Mouse (Mus musculus) mouse trophoblast stem cell (cell line): ENCODE data around the gene Mgst3.
"Not testable (repeated sequence)": the region's sequence is repeated elsewhere in the genome, so short reads cannot be mapped to it uniquely, and the experiment has no call there.

Source experiments
- in situ Hi-C, 2 experiments: fragments of 300-500 bp; cut with MseI, MboI; formaldehyde crosslinking; loops; 2 replicates in 1 of 2; 3 replicates in 1 of 2; pipeline ENCODE4 v1.15.1; 2025

Gene Mgst3

DNA sequence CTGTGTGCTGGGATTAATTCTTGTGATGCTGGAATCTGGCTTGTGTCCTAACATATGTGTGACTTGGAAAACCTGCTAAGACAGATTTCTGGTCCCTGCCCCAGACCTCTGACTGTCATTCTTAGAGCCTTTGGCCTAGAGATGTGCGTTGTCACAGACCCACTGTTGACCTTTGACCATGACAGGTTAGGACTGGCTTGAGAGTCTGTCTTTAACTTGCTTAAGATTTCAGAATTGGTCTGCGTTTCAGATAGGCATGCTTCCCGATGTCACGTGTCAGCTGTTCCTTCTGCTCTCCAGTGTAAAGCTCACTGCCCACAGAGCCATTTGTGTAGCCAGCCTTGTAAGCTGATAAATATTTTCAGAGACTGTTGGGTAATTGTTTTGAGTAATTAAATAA, 30.8 kb downstream of the Mgst3 start:
- in situ Hi-C loops: no loop called here

DNA sequence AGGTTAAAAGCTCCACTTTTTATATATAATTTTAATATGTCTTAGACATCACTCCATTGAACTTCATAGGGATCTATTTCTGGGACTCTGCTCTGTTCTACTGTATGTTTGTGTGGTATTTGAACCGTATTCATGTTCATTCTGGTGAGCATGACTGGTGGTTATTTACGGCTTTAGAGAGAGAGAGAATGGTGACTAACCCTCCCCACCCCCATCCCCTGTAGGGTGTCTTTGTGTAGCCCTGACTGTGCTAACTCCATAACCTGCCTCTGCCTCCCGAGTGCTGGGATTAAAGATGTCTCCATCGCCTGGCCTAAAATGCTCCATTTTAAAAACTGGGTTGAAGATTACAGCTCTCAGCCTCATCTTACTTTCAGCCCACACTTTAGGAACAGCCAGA, 33.4 kb downstream of the Mgst3 start:
- in situ Hi-C loops: no loop called here

DNA sequence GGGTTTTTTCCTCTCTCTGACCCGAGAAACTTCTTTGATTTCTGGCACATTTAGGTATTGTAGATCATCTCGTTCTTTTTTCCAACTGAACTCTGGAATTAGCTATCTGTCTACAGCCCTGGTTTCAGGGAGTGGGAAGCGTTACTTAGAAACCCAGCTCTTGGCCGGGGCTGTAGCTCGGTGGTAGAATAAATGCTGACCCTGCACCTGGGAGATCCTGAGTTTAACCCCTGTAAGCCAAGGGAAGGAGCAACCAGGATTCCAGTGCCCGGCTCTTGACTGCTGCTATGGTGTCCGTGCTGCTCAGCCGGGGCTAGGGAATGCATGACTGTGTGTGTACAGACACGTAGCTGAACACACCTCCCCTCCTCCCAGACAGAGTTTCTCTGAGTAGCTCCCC, 34.9 kb downstream of the Mgst3 start:
- in situ Hi-C loops: no loop called here

DNA sequence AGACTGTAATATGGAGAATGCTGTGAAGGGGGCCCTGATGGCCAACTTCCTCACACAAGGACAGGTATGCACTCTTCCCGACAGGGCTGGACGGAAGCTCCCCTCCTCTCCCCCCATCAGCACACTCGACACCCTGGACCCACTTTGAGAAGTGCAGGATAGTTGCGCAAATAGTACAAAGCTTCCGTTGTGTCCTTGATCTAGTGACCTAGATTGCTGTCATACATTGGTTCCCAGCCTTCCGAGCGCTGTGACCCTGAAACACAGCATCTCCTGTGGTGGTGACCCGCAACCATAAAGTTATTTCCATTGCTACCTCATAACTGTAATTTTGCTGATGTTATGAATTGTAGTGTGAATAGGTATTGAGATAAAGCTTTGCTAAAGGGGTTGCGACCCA, 36.3 kb downstream of the Mgst3 start:
- in situ Hi-C loops: no loop called here

DNA sequence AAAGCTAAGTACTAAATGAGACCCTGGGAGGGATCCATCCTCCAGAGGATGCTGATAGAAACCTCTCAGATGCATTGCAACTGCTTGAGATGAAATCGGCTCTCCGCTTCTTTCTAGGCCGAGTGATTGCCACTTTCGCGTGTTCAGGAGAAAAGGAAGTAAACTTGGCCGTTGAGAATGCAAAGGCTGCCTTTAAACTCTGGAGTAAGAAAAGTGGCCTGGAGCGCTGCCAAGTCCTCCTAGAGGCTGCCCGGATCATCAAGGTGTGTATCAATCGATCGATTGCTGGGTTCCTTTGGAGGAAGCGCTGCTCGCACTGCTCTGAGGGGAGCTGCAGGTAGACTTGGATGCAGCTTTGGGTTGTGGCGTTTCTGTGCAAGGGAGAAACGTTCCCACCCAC, 41.2 kb downstream of the Mgst3 start:
- in situ Hi-C loops: no loop called here

DNA sequence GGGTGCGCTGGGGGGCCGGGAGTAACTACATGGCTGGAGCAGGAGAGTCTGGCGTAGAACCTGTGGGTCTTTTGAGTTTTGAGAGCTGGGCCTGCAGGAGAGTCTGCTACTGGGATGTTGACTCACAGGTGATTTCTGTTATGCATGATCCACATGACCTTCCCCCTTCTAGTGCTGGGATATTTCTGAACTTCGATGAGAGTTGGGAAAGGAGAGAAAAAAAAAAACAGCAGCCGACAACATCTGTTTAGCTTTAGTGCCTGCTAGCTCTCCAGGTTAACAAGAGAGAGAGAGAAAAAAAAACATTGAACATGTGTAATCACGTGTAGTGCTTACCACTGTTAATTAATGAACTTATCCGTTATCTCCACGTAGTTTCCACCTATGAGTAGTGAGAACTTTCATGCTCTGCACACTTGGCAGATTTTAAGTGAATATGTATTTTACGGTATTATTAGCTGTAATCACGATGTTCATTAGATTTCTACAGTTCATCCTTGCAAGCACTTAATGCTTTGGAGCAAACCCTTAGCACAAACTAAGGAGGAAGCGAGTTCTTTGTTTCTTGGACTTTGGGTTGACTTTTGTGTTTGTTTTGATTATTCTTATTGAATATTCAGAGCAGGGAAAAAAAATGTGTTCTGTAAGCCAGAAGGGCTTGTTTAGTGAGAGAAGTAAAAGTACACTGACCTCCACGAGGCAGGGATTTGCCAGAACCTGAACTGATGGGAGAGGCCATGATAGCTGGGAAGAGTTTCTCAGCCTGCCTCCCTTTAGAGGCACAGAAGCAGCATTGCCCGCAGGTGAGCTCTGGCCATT, 42.8 kb downstream of the Mgst3 start:
- in situ Hi-C loops: no loop called here

DNA sequence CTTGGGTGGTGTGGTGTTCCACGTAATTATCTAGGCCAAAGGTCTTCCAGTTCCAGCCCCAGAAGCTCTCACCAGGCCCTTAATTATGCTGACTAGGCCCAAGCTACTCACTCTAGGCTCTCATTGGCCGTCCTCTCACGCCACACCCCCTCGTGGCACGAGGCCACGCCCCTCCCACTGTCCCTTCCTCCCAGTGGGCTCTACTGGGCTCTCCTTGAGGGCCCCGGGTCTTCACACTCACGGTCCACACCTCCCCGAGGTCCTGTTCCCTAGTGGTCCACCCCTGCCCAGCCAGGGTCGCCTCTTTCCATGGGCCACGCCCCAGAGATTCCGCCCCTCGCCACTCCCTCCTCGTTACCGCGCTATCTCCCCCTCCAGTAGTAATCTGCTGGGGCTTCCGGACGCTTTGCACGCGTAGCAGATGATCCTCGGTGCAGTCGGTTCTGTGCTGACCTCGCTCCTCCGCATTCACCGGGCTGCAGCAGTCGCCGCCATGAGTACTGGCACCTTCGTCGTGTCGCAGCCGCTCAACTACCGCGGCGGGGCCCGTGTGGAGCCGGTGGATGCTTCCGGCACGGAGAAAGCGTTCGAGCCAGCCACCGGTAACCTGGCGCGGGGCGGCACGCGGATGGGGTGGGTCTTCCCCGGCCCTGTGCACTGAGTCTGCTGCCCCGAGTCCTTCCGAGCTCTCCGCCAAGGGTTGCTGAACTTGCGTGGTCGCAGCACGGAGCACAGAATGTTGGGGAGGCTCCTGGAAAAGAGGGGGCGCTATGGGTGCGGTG, 43.6 kb downstream of the Mgst3 start, which contains the start of gene Aldh9a1:
Gene Aldh9a1, plus strand, starts transcription at position 177 of the 782 bp plus-strand sequence.
- in situ Hi-C loops: no loop called here

DNA sequence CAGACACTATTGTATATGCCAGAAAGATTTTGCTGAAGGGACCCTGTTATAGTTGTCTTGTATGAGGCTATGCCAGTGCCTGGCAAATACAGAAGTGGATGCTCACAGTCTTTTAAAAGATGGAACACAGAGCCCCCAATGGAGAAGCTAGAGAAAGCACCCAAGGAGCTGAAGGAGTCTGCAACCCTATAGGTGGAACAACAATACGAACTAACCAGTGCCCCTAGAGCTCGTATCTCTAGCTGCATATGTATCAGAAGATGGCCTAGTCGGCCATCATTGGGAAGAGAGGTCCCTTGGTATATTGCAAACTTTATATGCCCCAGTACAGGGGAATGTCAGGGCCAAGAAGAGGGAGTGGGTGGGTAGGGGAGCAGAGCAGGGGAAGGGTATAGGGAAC, 44.4 kb downstream of the Mgst3 start:
- in situ Hi-C loops: not testable (repeated sequence)

DNA sequence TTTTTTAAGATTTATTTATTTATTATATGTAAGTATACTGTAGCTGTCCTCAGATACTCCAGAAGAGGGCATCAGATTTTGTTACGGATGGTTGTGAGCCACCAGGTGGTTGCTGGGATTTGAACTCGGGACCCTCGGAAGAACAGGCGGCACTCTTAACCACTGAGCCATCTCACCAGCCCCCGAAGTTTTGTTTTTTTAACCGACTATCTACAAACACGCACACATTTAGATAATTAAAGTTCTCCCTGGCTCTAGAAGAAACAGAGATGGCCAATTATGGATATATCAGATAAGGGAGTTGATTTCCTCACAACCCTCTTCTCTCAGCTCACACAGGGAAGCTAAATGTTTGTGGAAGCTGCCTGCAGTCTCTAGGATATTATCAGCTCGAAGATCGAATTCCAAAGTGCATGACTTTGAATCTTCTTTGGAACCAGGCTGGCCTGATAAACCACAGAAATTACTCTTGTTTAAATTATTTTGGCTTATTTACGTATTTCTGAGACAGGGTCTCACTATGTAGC, 47.6 kb downstream of the Mgst3 start:
- in situ Hi-C loops: not testable (repeated sequence)

DNA sequence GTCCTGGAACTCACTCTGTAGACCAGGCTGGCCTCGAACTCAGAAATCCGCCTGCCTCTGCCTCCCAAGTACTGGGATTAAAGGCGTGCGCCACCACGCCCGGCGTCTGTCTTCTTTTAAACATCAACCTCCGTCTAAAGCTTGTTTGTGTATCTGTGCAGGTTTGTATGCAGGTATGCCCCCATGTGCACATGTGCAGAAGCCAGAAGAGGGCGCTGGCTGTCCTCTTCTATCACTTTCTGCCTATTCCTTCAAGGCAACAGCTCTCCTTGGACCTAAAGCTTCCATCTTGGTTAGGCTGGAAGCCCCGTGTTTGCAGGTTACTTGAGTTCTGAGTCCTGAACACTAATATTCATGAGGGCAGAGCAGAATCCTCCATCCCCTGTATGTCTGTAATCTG, 50.8 kb downstream of the Mgst3 start:
- in situ Hi-C loops: no loop called here

DNA sequence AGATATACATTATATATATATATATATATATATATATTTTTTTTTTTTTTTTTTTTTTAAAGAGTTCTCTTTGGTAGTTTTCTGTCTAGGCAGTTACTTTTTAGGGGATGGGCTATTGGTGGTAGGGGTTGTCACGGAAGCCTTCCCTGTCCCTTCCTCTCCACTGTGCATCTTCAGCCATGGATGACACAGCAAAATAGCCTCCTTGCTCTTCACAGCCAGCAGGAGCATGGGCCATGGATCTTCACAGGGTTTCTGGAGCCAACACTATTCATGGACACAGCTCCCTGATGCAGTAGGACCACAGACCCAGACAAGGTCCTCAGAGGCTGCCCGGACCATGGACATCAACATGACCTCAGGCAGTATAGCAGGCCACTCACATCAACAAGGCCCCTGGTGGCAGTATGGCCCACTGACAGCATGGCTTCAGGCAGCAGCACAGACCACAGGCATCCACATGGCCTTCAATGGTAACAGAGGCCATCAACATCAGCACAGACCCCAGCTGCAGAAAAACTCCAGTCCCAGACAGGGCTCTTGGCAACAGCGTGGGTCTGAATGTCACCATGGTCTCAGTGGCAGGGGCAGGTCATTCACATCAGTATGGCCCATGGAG, 52.6 kb downstream of the Mgst3 start:
- in situ Hi-C loops: no loop called here

DNA sequence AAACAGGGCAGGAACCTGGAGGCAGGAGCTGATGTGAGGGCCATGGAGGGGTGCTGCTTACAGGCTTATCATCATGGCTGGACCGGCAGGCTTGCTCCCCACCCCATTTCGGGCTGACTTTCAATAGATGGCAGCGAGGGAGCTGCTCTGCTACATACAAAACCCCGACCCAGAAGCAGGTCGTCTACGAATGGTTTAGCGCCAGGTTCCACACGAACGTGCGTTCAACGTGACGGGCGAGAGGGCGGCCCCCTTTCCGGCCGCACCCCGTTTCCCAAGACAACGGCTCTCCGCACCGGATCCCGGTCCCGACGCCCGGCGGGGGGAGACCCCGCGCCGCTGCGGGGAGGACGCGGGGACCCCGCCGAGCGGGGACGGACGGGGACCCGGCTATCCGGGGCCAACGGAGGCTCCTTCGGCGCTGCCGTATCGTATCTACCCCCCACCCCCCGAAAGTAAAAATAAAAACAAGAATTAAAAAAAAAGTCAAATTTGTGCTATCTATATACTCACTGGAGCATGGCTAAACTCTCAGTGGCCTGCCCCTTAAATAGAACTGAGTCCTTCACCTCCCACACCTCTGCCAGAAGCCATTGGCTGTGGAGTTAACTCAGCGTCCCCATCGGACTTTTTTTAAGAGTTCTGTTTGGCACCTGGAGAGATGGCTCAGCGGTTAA, 53.4 kb downstream of the Mgst3 start:
- in situ Hi-C loops: no loop called here

DNA sequence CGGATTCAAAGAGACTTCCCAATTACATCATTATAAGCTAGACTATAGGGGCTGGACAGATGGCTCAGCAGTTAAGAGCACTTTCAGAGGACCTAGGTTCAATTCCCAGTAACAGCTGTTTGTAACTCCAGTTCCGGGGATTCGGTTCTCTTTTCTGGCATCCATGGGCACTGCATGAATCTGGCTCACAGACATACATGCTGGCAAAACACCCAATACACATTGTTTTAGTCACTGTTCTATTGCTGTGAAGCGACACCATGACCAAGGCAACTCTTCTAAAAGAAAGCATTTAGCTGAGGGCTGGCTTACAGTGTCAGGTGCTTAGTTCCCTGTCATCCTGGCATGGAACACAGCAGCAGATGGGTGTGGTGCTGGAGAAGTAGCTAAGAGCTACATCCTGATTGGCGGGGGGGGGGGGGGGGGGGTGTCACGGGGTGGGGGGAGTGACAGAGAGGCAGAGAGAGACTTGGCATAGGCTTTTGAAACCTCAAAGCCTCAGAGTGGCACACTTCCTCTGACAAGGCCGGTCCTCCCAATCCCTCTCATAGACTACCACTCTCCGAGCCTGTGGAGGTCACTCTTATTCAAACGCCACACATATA, 54.4 kb downstream of the Mgst3 start:
- in situ Hi-C loops: loop anchor here (10.0 kb wide), 1 partner anchor 114 kb away; no protein-coding TSS in a partner anchor

DNA sequence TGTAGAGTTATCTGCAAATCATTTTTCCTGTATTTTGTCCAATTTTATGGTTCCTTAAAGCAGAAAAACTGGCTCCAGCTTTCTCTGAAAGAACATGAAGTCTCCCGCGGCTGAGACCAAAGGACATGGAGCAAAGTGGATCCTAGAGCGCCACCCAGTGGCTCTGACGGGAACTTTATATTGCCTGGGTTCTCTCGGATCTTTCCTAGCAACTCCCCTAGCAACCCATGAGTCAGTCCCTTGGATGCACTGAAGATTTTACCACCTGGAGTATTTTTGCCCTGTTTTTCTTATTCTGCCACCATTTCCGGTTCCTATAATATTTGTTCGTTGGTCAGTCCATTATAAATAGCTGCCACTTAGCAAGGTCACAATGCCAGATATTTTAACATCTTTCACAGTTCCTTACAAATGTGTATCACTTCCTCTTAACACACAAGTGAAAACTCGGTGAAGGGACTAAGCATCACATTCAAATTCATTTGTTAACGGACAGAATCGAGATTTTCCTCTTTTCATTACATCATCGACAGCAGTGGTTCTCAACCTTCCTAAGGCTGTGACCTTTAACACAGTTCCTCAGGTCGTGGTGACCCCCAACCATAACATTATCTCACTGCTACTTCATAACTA, 56.1 kb downstream of the Mgst3 start:
- in situ Hi-C loops: loop anchor here (10.0 kb wide), 1 partner anchor 113 kb away; no protein-coding TSS in a partner anchor

DNA sequence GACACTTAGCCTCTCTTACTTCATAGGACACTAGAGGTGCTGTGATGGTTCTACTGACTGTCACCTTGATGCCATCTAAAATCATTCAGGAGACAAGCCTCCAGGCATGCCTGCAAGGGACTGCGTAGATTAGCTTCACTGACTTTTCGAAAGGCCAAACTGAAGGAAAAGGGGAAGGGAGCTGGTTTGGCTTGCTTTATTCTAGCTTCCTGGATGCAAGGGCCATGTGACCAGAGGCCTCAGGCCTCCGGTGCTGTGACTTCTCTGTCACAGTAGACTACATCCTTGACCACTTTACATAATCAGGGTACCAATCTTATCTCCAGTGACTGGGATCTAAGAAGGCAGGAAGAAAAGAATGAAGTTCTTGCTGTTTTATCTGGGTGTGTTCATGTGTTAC, 57.2 kb downstream of the Mgst3 start:
- in situ Hi-C loops: loop anchor here (10.0 kb wide), 1 partner anchor 112 kb away; no protein-coding TSS in a partner anchor

DNA sequence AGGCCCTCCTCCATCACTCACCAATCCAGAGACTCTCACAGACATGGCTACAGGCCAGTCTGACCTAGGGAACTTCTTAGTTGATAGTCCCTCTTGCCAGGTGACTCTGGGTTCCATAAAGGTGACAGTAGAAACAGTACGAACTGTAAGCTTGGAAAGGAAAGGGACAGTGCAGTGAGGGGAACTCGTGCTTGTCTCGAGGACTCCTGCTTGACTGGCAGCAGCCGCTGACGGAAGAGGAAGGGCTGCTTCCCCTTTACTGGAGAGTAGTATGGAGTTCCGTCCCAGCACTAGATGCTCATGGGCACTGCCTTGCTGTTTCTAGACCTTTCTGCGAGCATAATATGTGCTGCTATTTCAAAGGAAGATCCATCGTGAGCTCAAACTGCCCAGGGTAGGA, 62.5 kb downstream of the Mgst3 start:
- in situ Hi-C loops: loop anchor here (10.0 kb wide), 1 partner anchor 106 kb away; no protein-coding TSS in a partner anchor

DNA sequence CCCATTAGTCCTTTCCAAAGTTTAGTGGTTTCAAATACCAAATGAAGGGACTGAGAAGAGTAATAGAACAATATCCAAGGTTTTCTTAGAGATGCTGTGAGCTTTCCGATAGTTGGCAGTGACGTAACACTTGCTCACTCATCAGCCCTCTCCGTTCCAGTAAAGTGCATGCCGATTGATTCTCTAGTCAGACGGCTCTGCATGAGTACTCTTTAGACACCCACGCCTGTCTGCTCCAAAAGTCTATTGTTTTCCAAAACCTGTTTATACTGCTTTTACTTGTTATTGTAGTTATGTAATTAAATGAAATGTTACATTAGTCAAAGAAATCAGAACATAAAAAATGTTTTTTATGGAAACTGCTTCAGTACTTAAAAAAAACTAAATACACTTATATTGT, 64.9 kb downstream of the Mgst3 start:
- in situ Hi-C loops: no loop called here
